Mouse (Mus musculus): ENCODE results near the gene Atf7.

DNA sequence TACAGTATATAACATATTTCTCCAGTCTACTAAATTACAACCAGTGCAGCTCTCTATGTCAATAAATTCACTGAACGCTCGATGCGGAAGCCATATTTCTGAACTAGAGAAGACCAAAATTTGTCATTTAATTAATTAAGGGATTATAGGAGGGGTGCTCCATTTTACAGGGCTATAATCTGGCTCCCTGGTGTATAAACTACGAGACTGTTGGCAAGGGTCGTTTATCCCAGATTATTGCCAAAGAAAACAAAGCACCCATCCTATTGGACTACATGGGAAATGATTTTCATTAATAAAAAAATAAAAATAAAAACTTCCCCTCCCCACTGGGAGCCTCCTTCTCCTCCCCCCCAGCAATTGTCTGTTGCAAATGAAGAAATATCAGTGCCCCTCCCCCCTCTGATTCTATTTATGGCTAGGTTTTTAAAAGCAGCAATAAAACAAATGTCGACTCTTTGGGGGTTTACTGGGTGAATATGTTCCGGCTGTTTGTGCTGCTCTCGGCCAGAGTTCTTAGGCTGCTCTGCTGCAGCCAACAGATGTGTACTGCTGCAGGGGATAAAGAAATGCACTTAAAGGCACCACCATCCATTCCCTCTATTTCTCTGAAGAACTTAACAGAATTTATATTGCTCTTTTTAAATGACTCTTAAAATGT, 31.1 kb downstream of the Atf7 start:
- TF ChIP-seq POLR2A (IDR thresholded peaks at IDR 0.05; ENCODE audit: insufficient read depth, low read depth, low read length) = no peak
- no peak for TF ChIP-seq CTCF (IDR thresholded peaks at IDR 0.05)
- TF ChIP-seq EP300 (IDR thresholded peaks at IDR 0.05; ENCODE audit: insufficient read depth, low read depth, low read length) = no peak

Data from heart, adult 2 months (tissue).